8 mouse cellular contexts compared by ENCODE assay signal in genomic region chr13:60670605-60671004, GRCm38 (mm10).
A peak's percentile ranks its signal among the peaks of the same experiment; 100 is the strongest.
DNase-seq lines count a peak whose midpoint lies in the region; ATAC-seq and TF ChIP-seq lines count a peak whose summit lies in the region.
"Had no signal": no experiment of that assay in that cellular context is flagged by ENCODE, and none has a peak within 500 bp of the region (broad histone marks: within the 10 kb centered on the region; RNA-seq: fewer than 3 reads in every experiment).

No protein-coding gene starts in this region.

- no peak overlapping the region for H3K4me3 ChIP-seq in lung, adult 2 months (replicated peaks; ENCODE audit: extremely low read depth, low read depth, low read length)
- peak overlapping the region; percentile 36 for H3K4me3 ChIP-seq in liver, embryonic 12.5 days

- peak overlapping the region; percentile 54 for H3K4me2 ChIP-seq in liver, embryonic 12.5 days

- DNase-seq in lung, adult 18-20 months: peak; percentile 59 to 68
- no peak for DNase-seq in lung, adult 2 months
- DNase-seq in embryo, embryonic 9.5 days (ENCODE audit: extremely low spot score): peak; percentile 35
- no peak for DNase-seq in gastrocnemius, postnatal 14 days
- DNase-seq in layer of hippocampus, postnatal 25 days (ENCODE audit: extremely low spot score in 1 of 2, low spot score in 1 of 2): no peak
- DNase-seq: gastrocnemius, postnatal 10 days had no signal

- H3K27ac ChIP-seq in liver, embryonic 12.5 days: peak overlapping the region; percentile 66; the same call in 1 of the 2 replicates

- peak overlapping the region; percentile 27; the same call in 1 of the 2 replicates for H3K9ac ChIP-seq in liver, embryonic 12.5 days

- H3K36me3 ChIP-seq in liver, embryonic 12.5 days: no peaks in the 10 kb centered on the region

- TF ChIP-seq CTCF in lung, adult 2 months (IDR thresholded peaks at IDR 0.05; ENCODE audit: insufficient read depth, low read length): no peak

- intact Hi-C loops in gastrocnemius, postnatal 14 days (cut with DNase I; ENCODE audit: low total_unique reads): no loop called here

- peaks cover 44% of the 10 kb centered on the region for H3K4me1 ChIP-seq in lung, adult 2 months (ENCODE audit: control insufficient read depth, insufficient read depth, low read length)
- peaks cover 74% of the 10 kb centered on the region for H3K4me1 ChIP-seq in liver, embryonic 12.5 days

- WGBS in lung, adult 2 months: 24% methylated on average over 10 of the region's 10 CpGs
- WGBS in liver, embryonic 12.5 days (ENCODE audit: insufficient replicate concordance): 16% methylated on average over 10 of the region's 10 CpGs

- TF ChIP-seq POLR2A in lung, adult 2 months (IDR thresholded peaks at IDR 0.05; ENCODE audit: borderline replicate concordance, extremely low read depth, low read depth, low read length): no peak

- no peak for ATAC-seq in liver, embryonic 12.5 days
- peak; percentile 53; the same call in 1 of the 2 replicates for ATAC-seq in monocyte, adult 5-6 weeks (replicated peaks; ENCODE audit: insufficient number of reproducible peaks, low FRiP score, low TSS enrichment, poor library complexity, severe bottlenecking)

- no peaks in the 10 kb centered on the region for H3K9me3 ChIP-seq in liver, embryonic 12.5 days (replicated peaks)

- H3K27me3 ChIP-seq in liver, embryonic 12.5 days (replicated peaks): no peaks in the 10 kb centered on the region

Comparison
In these comparisons a context has a peak if more than half of its experiments do, and no peak if none do; other contexts are left out.
1. DNase-seq: peak in lung, adult 18-20 months (2 of 2) and embryo, embryonic 9.5 days (single experiment); none in lung, adult 2 months (single experiment), gastrocnemius, postnatal 14 days (single experiment) and layer of hippocampus, postnatal 25 days (0 of 2).